Mouse (Mus musculus) liver, embryonic 18 days (tissue): ENCODE measurements around the gene Snrpb2. TPM values are rescaled to one million over a fixed set of nuclear protein-coding genes. Genes with fewer than 3 reads are reported as not detected.

Experiments
- polyA plus RNA-seq: library from polyadenylated mRNA; depleted of rRNA; stranded (reverse); fragments of >200 nt; gene quantifications from 2 replicates; pipeline ENCODE4 v1.2.3, GENCODE M21; 2012; rRNA removed

Gene Snrpb2
- polyA plus RNA-seq: 12.6 and 13.4 TPM in 2 replicates

GRCm38 (mm10) chr2:143062812-143063792 is at the start of gene Snrpb2:
TSS of gene Snrpb2 (plus strand) at chr2:143063039.

GRCm38 (mm10) chr2:143078198-143078851 is 15.5 kb downstream of the Snrpb2 start, which contains the start of gene Otor:
TSS of gene Otor (plus strand) at chr2:143078473.

Other genes starting within 250 kb of the Snrpb2 start
- 3.9 and 4.4 TPM in 2 replicates for gene Kif16b, start 161.5 kb upstream of the Snrpb2 start, polyA plus RNA-seq
- gene Otor, start 15.4 kb downstream of the Snrpb2 start, polyA plus RNA-seq: not detected in 2 replicates